Mouse (Mus musculus) activated CD4-positive, CD25-positive, alpha-beta regulatory T cell, adult 4 months (primary cell): Measurements from ENCODE around the gene Fsd1l. TPM values are rescaled to one million over a fixed set of nuclear protein-coding genes. Genes with fewer than 3 reads are reported as not detected.
"Not testable (repeated sequence)": the region's sequence is repeated elsewhere in the genome, so short reads cannot be mapped to it uniquely, and the experiment has no call there.

Experiments
- ATAC-seq: one replicate; pipeline ENCODE4 v1.8.0; 2017
- polyA plus RNA-seq, 2 experiments: library from polyadenylated mRNA; unstranded; fragments of 100-300 nt; shearing (Covaris generic); gene quantifications; one replicate each; pipeline ENCODE4 v1.2.1; 2017

The Fsd1l gene
- polyA plus RNA-seq, 2 experiments from 2014 or later, result 4.5 to 5.7 TPM

DNA sequence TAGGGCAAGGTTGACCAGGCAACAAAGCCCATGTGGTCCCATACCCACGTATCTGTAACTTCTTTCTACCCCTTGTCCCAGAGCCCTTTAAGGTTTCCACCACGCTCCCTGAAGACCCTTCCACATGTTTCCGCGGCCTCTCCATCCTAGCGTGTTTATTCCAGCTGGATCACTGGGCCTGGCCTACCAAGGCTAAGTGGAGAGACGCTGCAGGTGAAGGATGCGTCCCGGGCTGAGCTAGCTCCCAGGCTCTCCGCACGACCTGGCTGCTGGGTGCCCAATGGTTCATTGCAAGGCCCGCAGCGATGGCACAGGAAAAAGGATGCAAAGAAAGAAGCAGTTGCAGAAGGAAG lies 332 bp upstream of the Fsd1l start:
- ATAC-seq, result no peak

DNA sequence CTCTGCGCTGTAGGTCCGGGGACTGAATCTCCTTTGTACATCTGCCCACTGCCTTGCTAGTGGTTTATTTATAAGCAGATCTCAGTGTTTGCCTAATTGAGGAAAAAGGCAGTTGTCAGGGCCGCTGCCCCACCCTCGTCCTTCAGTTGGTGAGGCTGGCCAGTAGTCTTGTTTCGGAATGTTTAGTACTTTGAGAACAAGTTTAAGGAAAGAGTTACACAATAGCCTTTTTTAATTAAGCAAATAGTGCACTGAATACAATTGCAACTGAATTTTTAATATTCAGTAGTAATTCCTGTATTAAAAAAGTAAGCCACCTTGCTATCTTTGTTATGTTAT lies 709 bp downstream of the Fsd1l start:
- no peak for ATAC-seq

DNA sequence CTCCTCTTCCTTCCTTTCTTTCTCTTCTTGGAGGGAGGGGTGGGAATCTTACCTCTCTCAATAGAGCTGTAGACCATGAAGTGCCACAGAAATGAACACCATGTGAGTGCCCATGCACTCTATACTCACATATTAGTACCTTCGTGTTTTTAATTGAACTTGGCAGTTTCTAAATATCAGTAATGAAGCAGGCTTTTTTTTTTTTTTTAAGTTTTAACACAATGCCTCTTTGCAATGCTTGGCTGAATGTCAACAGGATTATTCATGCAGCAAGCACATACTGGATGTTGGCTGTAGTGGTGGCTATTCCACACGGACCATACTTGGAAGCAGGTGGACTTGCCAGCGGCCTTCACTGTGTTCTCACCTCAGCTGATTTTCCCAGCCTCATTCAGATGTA lies 4.1 kb downstream of the Fsd1l start:
- no peak for ATAC-seq

DNA sequence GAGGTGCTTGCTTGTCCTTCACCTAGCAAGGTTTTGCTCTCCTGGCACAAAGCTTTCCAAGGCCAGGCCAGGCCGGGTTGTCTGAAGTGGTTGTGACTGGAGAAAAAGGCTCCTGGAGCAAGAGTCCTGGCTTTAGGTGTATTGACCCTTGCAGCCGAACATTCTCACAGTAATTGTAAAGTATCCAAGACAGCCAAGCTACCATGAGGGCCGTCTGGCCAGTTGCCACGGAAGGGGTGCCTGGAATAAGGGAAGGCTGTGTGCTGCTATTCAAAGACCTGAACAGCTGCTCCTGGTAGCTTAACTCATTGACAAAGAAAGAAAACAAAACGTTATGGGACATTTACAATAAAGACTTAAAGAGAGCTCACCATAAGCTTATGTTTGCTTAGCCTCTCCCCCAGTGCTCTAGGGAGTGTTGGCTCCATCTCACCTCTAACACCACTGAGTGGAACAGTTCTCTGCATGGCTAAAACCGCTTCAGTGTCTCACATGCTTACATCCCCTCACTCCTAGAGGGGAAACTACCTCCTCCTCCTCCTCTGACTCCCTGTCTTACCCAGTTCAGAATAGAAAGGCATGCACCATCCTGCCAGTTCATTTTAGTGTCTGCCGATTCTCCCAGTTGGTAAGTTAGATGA lies 6.1 kb downstream of the Fsd1l start:
- no peak for ATAC-seq

DNA sequence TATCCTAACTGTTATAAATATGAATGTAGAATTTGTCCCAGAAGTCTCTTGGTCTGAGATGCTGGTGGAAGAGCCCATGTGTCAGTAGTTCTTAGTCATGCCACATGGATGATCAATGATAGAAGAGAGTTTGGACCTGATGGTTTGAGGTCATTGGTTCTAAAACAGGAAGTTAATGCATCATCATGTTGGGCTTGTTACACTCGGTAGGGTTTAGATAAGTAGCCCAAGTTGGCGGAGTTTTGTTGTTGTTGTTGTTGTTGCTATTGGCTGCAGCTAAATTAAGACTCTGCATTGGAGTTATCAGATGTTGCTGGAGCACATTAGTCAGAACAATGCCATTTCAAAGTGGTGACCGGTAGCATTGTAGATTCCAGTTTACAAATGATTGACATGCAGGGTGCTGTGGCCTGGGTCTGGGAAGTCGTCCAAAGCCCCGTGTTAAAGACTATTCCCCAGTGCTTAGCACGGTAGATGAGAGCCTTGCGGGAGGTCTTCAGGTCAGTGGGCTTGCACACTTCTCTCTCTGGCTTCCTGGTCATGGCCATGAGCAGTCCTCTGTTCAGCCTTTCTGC lies 7.4 kb downstream of the Fsd1l start:
- no peak for ATAC-seq

DNA sequence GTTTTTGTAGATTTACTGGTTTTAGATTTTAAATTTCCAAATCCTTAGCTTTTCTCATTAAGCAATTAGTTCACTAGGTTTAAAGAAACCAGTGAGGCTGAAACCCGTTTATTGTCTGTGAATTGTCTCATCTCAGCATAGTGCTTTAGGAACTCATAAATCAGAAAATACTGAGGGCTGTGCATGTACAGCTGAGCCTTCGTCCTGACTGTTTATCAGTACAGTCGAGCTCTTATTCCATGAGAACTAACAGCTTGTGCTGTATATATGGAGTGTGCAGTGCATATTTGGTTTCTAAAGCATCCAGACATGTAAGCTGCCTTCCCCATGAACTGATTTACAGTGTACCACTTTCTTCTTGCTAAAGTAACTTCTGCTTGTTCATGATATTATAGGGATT lies 26.8 kb downstream of the Fsd1l start:
- no peak for ATAC-seq

DNA sequence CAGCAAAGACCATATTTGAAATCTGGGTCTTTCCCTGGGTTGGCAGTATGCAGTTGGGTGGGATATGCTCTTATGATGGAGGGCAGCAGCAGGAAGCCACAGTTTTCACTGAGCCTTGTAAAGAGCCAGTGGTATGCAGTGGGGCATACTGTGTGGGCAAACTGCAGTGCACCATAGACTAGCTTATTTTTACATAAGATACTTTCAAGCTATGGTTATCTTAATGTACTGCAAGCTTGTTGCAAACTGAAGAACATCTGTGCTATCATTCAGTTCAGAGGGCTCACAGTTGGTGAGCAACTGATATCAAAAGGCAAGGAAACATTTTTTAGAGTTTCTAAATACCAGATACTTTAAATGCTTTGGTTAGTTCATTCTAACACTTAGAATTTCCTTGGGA lies 29.4 kb downstream of the Fsd1l start:
- no peak for ATAC-seq

DNA sequence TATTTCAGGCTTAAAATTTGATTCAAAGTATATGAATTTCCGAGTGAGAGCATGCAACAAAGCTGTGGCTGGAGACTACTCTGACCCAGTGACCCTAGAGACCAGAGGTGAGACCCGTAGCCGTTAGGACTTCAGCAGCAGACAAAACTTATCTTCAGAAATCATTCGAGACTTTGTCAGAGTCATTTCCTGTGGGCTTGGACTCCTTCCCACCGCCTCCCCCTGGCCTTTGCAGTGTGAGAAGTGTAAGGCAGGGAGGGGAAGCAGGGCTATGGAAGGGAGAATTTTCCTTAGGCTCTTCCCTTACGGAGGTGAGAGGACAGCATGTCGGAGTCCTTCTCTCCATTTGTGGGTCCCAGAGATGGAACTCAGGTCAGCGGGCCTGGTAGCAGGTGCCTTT lies 50.8 kb downstream of the Fsd1l start:
- no peak for ATAC-seq

DNA sequence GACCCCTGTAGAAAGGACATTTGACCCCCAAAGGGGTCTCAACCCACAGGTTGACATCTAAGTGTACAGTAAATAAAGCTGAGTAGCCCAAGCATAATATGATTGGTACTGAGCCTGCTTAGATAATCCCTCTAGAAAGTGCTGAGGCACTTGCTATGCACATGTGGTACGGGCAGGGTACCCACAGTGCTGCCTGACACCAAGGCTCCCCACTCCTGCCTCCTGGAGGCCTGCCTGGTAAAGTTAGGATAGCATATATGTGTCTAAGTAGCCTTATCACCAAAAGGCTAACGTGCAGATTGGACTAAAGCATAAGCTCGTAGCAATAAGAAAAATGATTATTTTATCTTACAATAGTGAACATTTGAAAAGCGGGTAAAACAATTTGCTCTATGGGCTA lies 57.7 kb downstream of the Fsd1l start:
- ATAC-seq, result no peak

DNA sequence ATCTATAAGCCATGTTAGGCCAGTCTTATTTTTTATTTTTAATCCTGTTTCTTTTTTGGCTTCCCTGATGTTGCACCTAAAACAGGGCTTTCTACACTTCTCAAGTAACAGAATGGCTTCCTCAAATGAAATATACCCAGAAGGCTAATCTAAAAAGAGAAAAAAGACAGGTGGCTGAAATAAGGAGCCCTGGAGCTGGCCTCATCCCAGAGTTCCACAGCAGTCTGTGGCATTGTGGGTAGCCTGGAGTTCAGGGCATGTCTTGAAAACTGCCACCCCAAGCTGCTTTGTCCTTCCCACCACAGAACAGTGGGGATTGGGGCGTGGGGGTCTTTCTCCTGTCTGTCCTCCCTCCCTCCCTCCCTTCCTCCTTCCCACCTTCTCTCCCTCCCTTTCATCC lies 60.1 kb downstream of the Fsd1l start:
- no peak for ATAC-seq

DNA sequence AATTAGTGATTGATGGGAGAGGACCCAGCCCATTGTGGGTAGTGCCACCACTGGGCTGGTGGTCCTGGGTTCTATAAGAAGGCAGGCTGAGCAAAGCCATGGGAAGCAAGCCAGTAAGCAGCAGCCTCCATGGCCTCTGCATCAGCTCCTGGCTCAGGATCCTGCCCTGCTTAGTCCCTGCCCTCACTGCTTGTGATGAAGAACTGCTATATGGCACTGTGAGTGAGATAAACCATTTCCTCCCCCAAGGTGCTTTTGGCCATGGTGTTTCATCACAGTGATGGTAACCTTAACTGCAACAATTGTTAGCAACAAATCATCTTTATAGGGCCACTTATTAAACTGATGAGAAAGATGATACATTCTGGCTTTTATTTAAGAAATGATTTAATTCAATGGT lies 77.9 kb downstream of the Fsd1l start:
- ATAC-seq, result not testable (repeated sequence)

DNA sequence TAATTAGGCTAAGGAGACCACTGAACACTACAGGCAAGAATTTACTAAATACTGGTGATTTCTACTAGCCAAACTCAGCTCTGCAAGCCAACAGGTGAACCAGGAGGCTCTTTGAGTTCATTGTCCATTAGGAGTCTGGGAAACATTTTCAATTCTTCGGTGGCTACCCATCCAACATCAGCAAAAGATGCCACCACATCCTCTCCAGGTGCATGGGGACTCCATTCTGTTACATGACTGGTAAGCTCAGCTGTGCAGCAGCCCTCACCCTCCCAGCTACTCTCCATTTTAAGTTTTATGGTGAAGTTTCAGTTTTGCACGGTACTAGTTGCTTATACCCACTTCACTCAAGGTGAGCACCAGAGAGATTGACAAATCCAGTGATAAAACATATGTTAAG lies 78.8 kb downstream of the Fsd1l start:
- ATAC-seq, result no peak

DNA sequence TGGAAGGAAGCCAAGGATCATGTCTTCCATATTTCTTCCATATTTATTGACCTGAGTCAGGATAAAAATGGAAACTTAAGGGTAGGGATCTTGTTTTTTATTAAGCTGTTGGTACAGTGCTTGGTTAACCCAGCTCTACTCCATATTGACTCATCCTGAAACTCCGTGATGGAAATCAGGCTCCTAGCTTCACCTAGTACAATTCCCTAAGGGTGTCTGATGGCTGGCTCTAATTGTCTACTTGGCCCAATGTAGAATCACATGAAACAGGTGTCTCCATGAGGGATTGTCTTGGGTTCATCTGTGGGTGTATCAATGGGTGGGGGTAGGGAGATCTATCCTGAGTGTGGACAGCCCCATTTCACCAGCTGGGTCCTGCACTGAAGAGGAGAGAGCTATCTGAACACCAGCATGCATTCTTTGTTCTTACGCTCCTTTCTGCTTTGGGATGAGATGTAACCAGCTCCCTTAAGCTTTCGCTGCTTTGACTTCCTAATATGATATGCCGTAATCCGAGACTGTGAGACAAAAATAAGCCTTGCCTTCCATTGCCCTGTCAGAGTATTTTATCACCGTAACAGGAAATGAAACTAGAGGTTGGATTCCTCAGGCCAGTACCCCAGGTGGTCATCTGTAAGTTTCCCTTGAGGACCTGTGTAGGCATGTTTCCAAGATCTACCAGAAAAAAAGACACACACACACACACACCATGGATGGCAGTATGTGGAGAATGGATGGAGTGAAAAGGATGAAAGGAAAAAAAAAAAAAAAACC lies 79.5 kb downstream of the Fsd1l start:
- no peak for ATAC-seq

DNA sequence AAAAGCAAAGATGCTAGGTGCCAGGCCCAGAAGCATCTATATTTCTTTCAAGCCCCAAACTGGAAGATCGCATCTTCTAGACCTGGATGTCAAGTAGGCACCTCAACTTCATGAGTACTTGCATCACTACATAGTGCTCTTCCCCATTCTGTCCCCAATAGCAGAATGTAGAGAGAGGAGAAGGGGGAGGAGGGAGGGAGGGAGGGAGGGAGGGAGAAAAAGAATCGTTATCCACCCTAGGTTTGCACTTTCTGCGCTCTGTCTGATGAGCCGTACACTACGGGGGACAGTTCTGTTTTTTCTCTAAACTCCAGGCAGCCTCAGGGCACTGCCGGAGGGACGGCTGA lies 82.4 kb downstream of the Fsd1l start, which contains the start of gene Fktn:
Fktn (plus strand) TSS at position 295 of the 347 bp plus-strand sequence.
- ATAC-seq, result peak; percentile 32

DNA sequence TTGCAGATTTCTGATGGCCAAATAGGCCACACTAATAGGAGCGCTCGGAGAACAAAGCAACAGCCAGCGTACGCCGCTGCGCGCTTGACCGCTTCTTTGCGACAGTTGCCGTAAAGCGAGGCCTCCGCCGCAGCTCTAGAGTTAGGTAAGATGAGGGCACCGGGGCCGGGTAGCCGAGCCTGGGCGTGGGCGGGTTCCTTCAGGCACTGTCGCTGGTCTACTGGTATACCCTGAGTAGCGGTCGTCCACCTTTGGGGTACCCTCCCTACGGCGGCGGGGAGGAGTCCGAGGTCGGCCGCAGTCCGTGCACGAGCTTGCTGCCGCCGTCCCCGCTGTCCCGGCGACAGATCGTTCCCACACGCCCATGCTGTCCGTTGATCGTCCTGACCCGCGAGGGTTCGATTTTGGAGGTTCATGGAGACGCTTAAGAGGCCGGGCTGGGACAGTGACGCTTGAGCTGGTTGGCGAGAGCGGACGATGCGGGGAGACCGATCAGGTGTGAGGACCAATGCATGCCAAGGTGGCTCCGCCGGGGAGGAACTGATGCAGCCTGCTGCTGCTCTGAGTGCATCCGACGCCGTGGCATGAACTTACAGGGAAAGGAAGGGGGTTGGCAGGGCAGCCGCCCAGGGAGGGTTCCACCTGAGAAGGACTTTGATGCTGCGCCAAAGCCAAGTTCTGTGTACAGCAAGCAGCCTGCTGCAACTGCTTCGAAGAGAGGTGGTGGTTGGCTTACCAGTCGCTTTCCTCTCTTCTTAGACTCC lies 83.0 kb downstream of the Fsd1l start:
- ATAC-seq, result peak; percentile 86

DNA sequence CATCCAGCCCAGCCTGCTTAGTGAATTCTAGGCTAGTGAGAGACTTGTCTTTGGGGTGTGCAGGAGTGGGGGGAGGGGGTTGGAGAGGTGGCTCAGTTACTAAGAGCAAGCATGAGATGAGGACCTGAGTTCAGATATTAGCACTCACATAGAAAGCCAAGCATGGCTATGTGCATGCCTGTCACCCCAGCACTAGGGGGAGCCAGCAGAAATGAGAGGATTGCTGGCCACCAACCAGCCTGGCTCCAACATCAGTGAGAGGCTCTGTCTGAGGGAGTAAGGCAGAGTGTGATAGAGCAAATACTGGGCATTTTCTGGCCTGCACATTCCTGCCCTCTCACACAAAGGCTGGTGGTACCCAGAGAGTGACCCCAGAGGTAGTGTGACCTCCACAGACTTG lies 84.7 kb downstream of the Fsd1l start:
- ATAC-seq, result no peak

DNA sequence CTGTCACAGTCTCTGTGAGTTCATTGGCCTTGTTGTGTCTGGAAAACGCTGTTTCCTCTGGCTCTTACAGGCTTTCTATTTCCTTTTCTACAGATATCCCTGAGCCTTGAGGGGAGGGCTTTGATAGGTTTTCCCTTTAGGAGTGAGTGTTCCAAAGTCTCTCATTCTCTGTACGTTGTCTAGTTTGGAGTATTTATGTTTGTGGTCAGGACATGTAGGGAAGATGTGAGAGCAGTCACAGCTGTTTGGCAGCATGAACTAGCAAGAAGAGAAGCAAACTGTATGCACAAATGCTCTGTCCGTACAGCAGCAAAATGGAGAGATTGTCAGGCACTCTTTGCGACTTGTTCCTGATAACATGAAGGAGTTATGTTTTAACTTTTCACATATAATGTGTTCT lies 86.3 kb downstream of the Fsd1l start:
- no peak for ATAC-seq

DNA sequence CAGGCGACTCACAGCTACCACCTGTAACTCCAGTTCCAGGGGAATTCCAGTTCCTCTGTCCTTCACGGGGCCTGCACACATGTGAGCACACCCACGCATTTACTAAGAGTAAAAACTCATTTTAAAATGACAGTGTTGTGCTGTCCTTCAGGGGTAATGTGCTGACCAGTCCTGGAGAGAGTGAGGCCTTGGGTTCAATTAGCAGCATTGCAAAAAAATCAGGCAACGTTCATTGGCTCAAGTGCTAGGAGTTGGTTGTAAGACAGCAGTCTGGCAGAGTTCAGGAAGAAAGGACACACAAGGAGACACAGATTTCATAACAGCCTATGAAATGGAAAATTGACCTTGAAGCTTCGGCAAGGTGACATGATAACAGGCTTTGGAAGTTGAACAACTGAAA lies 87.0 kb downstream of the Fsd1l start:
- ATAC-seq, result no peak

DNA sequence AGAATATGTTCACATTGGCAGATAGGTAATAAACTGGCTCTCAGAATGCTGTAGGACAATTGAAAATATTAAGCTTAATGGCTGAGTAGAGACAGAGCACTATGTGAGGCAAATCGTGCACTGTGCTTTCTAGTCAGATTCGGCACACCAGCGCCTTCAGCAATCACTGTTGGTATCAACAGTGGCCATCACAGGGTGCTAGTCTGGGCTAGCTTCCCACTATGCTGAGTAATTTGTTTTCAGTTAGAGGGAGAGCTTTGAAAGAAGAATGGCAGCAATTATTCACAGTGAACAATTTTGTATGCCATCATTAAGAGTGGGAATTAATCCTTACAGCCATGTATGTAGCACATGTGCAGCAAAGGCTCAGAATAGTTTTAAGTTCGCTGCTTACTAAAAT lies 91.2 kb downstream of the Fsd1l start:
- no peak for ATAC-seq

DNA sequence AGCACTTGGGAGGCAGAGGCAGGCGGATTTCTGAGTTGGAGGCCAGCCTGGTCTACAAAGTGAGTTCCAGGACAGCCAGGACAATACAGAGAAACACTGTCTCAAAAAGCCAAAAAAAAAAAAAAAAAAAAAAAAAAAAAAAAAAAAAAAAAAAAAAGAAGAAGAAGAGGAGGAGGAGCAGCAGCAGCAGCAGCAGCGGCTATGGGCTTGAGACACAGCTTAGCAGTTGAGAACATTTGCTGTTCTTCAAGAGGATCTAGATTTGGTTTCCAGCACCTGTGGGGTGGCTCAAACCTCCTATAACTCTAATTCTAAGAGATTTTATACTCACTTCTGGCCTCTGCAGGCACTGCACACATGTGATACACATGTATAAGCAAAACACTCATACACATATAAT lies 94.8 kb downstream of the Fsd1l start:
- not testable (repeated sequence) for ATAC-seq

DNA sequence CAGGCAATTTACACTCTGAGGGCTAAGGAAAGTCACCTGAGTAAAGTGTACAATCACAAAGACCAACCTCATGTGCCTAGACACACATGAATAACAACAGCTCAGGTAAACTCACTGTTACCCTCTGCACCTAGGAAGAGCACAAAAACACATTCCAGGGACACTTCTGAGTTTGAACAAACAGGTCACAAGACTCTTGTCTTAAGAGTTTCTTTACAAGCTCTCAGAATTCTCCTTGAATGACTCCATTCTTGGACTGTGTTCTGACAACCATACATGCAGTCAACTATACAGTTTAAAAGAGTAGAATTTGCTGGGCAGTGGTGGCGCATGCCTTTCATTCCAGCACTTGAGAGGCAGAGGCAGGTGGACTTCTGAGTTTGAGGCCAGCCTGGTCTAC lies 96.8 kb downstream of the Fsd1l start:
- ATAC-seq, result no peak

DNA sequence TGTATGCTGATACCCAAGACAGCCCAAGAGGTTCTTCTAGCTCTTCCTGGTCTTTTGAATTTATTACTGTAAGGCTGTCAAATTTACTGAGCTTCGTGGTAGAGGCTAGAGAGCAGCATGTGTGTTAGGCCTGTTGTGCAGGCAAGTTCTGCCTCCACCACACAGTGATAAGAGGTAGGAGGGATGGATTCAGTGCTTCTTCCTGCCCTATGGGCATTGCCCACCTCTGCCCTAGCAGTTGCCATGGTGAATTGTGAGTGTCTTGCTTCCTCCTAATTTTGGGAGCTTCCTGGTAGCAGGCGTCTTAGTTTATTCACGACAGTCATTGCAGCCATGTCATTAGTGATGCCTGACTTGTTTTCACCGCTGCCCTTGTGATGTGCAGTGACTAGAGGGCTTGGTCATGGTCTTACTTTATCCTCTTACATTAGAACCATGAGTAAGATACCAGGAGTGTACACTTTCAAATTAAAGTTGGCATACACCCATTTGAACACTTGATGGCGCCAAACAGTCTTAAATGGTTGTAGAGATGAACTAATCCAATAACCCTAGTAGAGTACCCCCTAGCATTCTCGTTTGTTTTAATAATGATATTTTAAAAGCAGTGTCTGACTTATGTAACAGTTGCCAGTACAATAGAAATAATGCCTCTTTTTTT lies 107.8 kb downstream of the Fsd1l start:
- peak; percentile 72 for ATAC-seq

DNA sequence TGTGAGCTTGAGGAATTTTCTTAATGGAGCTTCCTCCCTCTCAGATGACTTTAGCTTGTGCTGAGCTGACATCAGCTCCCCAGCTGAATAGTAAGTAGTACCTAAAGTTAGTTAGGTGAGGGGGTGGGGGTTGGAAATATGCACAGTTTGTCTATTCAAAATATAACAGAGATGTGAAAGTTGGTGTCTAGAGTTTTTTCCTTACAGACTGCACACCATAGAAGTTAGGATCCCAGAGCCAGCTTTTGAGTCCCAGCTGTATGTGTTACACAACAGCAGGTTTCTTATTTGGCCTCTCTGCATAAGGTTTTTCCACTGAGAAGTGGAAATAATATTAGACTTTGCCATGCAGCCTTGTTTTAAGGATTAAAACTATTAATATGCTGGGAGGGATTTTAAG lies 118.6 kb downstream of the Fsd1l start:
- ATAC-seq, result no peak
